8 mouse cellular contexts compared by ENCODE assay signal in the genomic region with DNA sequence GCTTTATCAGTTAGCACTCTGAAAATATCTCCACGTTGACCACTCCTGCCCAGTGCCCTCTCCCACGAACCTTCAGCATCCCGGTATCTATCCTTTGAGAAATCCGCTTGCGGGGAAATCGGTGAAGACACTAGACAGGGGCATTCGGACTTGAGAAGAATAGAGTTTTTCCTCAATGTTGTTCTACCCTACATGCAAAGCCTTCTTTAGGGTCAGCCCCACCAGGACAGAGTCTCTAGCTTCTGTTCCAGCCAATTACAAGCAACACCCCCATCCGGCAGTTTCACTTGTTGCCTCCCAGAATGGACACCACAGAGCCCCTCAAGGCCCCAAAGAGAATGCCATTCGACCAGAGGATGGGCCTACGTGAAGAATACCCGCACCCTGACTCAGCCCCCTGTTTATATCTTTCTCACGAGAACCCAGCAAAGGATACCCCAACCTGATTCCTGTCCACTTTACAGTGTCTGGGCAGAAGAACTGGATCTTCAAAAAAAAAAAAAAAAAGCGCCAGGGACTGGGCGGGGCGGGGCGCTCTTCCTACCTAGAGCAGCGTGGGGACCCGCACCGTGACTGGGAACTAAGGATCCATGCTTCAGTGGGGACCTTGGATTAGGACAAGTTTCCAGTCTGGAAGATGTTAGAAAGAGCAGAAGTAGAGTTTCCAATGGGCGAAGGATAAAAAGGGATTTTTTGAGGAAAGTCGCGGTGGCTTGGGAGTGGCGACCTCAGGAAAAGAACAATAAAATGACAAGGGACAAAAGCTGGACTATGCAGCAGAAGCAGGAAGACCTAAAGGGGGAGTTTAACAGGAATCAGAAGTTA. TPM values are rescaled to one million over a fixed set of nuclear protein-coding genes. Genes with fewer than 3 reads are reported as not detected.
DNase-seq lines count a peak whose midpoint lies in the region; ATAC-seq lines count a peak whose summit lies in the region.

A gene (minus strand): TSS at position 51 of the 825 bp plus-strand sequence.

- 2% methylated on average over 23 of the region's 23 CpGs for WGBS in liver, embryonic 11.5 days
- WGBS in embryonic facial prominence, embryonic 11.5 days: 2% methylated on average over 23 of the region's 23 CpGs
- WGBS in hindbrain, embryonic 13.5 days: 2% methylated on average over 23 of the region's 23 CpGs
- WGBS in liver, embryonic 15.5 days (ENCODE audit: insufficient replicate concordance): 3% methylated on average over 23 of the region's 23 CpGs

- peak within 1 kb of the TSS; percentile 68 for H3K27ac ChIP-seq in liver, embryonic 11.5 days (ENCODE audit: low read depth, low read length)
- H3K27ac ChIP-seq in embryonic facial prominence, embryonic 11.5 days (replicated peaks; ENCODE audit: low read depth, low read length): peak within 1 kb of the TSS; percentile 97
- peak within 1 kb of the TSS; percentile 93 for H3K27ac ChIP-seq in hindbrain, embryonic 13.5 days
- no peak within 1 kb of the TSS for H3K27ac ChIP-seq in liver, embryonic 15.5 days (replicated peaks)

- H3K9ac ChIP-seq in liver, embryonic 11.5 days (ENCODE audit: low read depth, low read length): peak within 1 kb of the TSS; percentile 59
- H3K9ac ChIP-seq in embryonic facial prominence, embryonic 11.5 days (replicated peaks; ENCODE audit: low read length): peak within 1 kb of the TSS; percentile 98
- H3K9ac ChIP-seq in hindbrain, embryonic 13.5 days: peak within 1 kb of the TSS; percentile 93
- H3K9ac ChIP-seq in liver, embryonic 15.5 days: no peak within 1 kb of the TSS

- no peak for ATAC-seq in liver, embryonic 11.5 days (replicated peaks; ENCODE audit: low FRiP score)
- peak; percentile 2; the same call in 1 of the 2 replicates for ATAC-seq in embryonic facial prominence, embryonic 11.5 days (replicated peaks; ENCODE audit: insufficient number of reproducible peaks, low FRiP score, low TSS enrichment, low read depth)
- ATAC-seq in hindbrain, embryonic 13.5 days (ENCODE audit: low FRiP score): no peak
- no peak for ATAC-seq in liver, embryonic 15.5 days (ENCODE audit: insufficient read depth)

- H3K36me3 ChIP-seq in liver, embryonic 11.5 days (ENCODE audit: control insufficient read depth, insufficient read depth, low read length): no peaks in the 10 kb centered on the region
- H3K36me3 ChIP-seq in embryonic facial prominence, embryonic 11.5 days (replicated peaks; ENCODE audit: control insufficient read depth, insufficient read depth, low read depth, low read length): no peaks in the 10 kb centered on the region
- H3K36me3 ChIP-seq in hindbrain, embryonic 13.5 days: no peaks in the 10 kb centered on the region
- H3K36me3 ChIP-seq in liver, embryonic 15.5 days (replicated peaks): no peaks in the 10 kb centered on the region

- no peaks in the 10 kb centered on the region for H3K9me3 ChIP-seq in liver, embryonic 11.5 days (ENCODE audit: control insufficient read depth, low read length)
- H3K9me3 ChIP-seq in embryonic facial prominence, embryonic 11.5 days (replicated peaks; ENCODE audit: control insufficient read depth, low read length): no peaks in the 10 kb centered on the region
- H3K9me3 ChIP-seq in hindbrain, embryonic 13.5 days: no peaks in the 10 kb centered on the region
- H3K9me3 ChIP-seq in liver, embryonic 15.5 days (replicated peaks): no peaks in the 10 kb centered on the region

- peak within 1 kb of the TSS; percentile 55 for H3K4me3 ChIP-seq in liver, embryonic 11.5 days (ENCODE audit: low read depth, low read length)
- H3K4me3 ChIP-seq in embryonic facial prominence, embryonic 11.5 days (ENCODE audit: low read depth, low read length): peak within 1 kb of the TSS; percentile 79
- H3K4me3 ChIP-seq in hindbrain, embryonic 13.5 days: peak within 1 kb of the TSS; percentile 78
- peak within 1 kb of the TSS; percentile 23; the same call in 1 of the 2 replicates for H3K4me3 ChIP-seq in liver, embryonic 15.5 days (replicated peaks)

- H3K27me3 ChIP-seq in liver, embryonic 11.5 days (replicated peaks; ENCODE audit: control insufficient read depth, insufficient read depth, low read length): peaks cover 59% of the 10 kb centered on the region
- no peaks in the 10 kb centered on the region for H3K27me3 ChIP-seq in embryonic facial prominence, embryonic 11.5 days (ENCODE audit: control insufficient read depth, insufficient read depth, low read length)
- H3K27me3 ChIP-seq in hindbrain, embryonic 13.5 days: peaks cover 37% of the 10 kb centered on the region
- H3K27me3 ChIP-seq in liver, embryonic 15.5 days: peaks cover 58% of the 10 kb centered on the region

- peak within 1 kb of the TSS; percentile 60 for H3K4me2 ChIP-seq in liver, embryonic 11.5 days
- peak within 1 kb of the TSS; percentile 61 for H3K4me2 ChIP-seq in embryonic facial prominence, embryonic 11.5 days (ENCODE audit: low read depth, low read length)
- H3K4me2 ChIP-seq in hindbrain, embryonic 13.5 days: peak within 1 kb of the TSS; percentile 90
- peak within 1 kb of the TSS; percentile 23 for H3K4me2 ChIP-seq in liver, embryonic 15.5 days

- no peak for DNase-seq in liver, embryonic 11.5 days (ENCODE audit: low spot score)
- no peak for DNase-seq in liver
- DNase-seq in embryonic facial prominence, embryonic 11.5 days (ENCODE audit: low spot score): peak; percentile 48
- DNase-seq in adipocyte (ENCODE audit: low spot score): no peak
- no peak for DNase-seq in right cerebral cortex, postnatal 36 days (ENCODE audit: low spot score in 2 of 2)
- DNase-seq in urinary bladder, adult 18-20 months (ENCODE audit: low spot score in 2 of 2): no peak

- no peaks in the 10 kb centered on the region for H3K4me1 ChIP-seq in liver, embryonic 11.5 days (replicated peaks; ENCODE audit: control insufficient read depth, insufficient read depth, low read length)
- no peaks in the 10 kb centered on the region for H3K4me1 ChIP-seq in embryonic facial prominence, embryonic 11.5 days (ENCODE audit: control insufficient read depth, insufficient read depth, low read length)
- H3K4me1 ChIP-seq in hindbrain, embryonic 13.5 days (replicated peaks): peaks cover 29% of the 10 kb centered on the region
- no peaks in the 10 kb centered on the region for H3K4me1 ChIP-seq in liver, embryonic 15.5 days (replicated peaks)

RNA-seq across cellular contexts. Expression of the gene that starts here (rescaled TPM):
- polyA plus RNA-seq in liver, embryonic 11.5 days (2014; fragmentation: Nextera tagmentation; extraction: Ambion mirVana): 27.4 and 31.7 TPM in 2 replicates
- polyA plus RNA-seq in embryonic facial prominence, embryonic 11.5 days (2014; fragmentation: Nextera tagmentation; extraction: Ambion mirVana): 187 and 192 TPM in 2 replicates
- polyA plus RNA-seq in hindbrain, embryonic 13.5 days (2015; fragmentation: Nextera tagmentation; extraction: Ambion mirVana): 34.9 and 41.3 TPM in 2 replicates
- polyA plus RNA-seq in liver, embryonic 15.5 days (2015; fragmentation: Nextera tagmentation; extraction: Ambion mirVana): 1.6 and 1.7 TPM in 2 replicates

Comparison
In these comparisons a context has a peak if more than half of its experiments do, and no peak if none do; other contexts are left out.
1. RNA of the gene that starts here (polyA plus RNA-seq): 187 to 192 TPM in embryonic facial prominence, embryonic 11.5 days, 34.9 to 41.3 TPM in hindbrain, embryonic 13.5 days and 27.4 to 31.7 TPM in liver, embryonic 11.5 days; 1.6 to 1.7 TPM in liver, embryonic 15.5 days; every median in the first group is over 10 times any median in the second.
2. H3K4me2 ChIP-seq: peak in every context shown above with its lines; median percentile 90 in hindbrain, embryonic 13.5 days; 61 in embryonic facial prominence, embryonic 11.5 days; 60 in liver, embryonic 11.5 days; 23 in liver, embryonic 15.5 days.
3. H3K4me3 ChIP-seq: peak in every context shown above with its lines; median percentile 79 in embryonic facial prominence, embryonic 11.5 days; 78 in hindbrain, embryonic 13.5 days; 55 in liver, embryonic 11.5 days; 23 in liver, embryonic 15.5 days.